Mouse (Mus musculus) liver, postnatal 0 days (tissue): Measurements from ENCODE around the gene Cyp8b1.

Source experiments
- CTCF ChIP-seq: sonication (generic); IDR thresholded peaks from 2 replicates; pipeline ENCODE4 v1.5.1; 2016; ENCODE audit warnings: antibody characterized with exemption, low read depth
- EP300 ChIP-seq: IDR thresholded peaks from 2 replicates; pipeline ENCODE4 v1.6.1; 2016; ENCODE audit warnings: antibody characterized with exemption, low read depth, mild to moderate bottlenecking

- TF ChIP-seq CTCF = no peak
- TF ChIP-seq EP300 = no peak; the same call in 1 of the 2 replicates
Observed at GRCm38 (mm10) chr9:121882015-121882457, 34.1 kb downstream of the Cyp8b1 start.
